Mouse (Mus musculus) heart, adult 2 months (tissue): ENCODE data around the gene Cmpk2.

Experiments used
- CTCF ChIP-seq: fragments of 200-600 bp; IDR thresholded peaks from 2 replicates; pipeline ENCODE4 v1.8.1; 2022; ENCODE audit warnings: antibody characterized with exemption, mild to moderate bottlenecking, moderate library complexity
- EP300 ChIP-seq: fragments of 200-500 bp; IDR thresholded peaks from 2 replicates; pipeline ENCODE4 v1.6.1; 2011; ENCODE audit warnings: low read depth, low read length, control low read depth; ENCODE audit not compliant: insufficient read depth
- POLR2A ChIP-seq: fragments of 200-500 bp; IDR thresholded peaks from 2 replicates; pipeline ENCODE4 v1.6.1; 2011; ENCODE audit warnings: mild to moderate bottlenecking, low read depth, low read length, control low read depth; ENCODE audit not compliant: insufficient read depth

DNA sequence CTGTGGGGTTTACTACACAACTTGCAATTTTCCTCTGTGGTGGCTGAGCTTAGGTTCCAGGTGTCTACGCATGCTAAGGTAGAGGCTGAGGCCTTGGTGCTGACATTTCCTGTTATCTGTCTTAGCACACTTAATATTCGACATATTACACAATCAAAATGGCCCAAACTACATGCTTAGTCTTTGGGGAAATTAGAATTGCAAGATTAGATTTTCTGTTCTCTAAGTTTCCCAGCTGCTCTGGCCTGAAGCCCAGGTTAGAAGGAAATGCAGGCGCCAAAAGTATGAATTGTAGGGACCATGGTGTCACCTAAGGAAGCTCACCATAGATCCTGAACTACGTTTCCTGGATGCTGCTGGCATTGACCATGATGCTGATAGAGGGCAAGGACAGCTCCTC is 32.7 kb upstream of the Cmpk2 start:
- TF ChIP-seq CTCF (no peak), POLR2A (no peak), EP300 (0 out of 2 replicates have a peak, but pooled peaks have one; percentile 20)
